Mouse (Mus musculus): ENCODE measurements at regions not wholly inside any gene's neighbourhood (a gene's known extent, or its start where the extent isn't known, plus 50 kb on each side); places are given as distances from the start of the nearest gene placed in this dataset.

- DNase-seq (ENCODE audit: extremely low read depth, low read depth, low spot score) = no peak
Observed at GRCm38 (mm10) chr9:94467846-94468245, 70.0 kb downstream of the 1190002N15Rik start.

GRCm38 (mm10) chr9:94456085-94456531 is 81.8 kb downstream of the 1190002N15Rik start:
- peak; percentile 81 for DNase-seq (ENCODE audit: extremely low read depth, low read depth, low spot score)

- no peak for DNase-seq (ENCODE audit: extremely low read depth, low read depth, low spot score)
Observed at GRCm38 (mm10) chr9:94455466-94455865, 82.4 kb downstream of the 1190002N15Rik start.

- DNase-seq (ENCODE audit: extremely low read depth, low read depth, low spot score) = no peak
Observed at GRCm38 (mm10) chr9:94449911-94450310, 88.0 kb downstream of the 1190002N15Rik start.

- DNase-seq (ENCODE audit: extremely low read depth, low read depth, low spot score) = no peak
Observed at GRCm38 (mm10) chr9:94446182-94446763, 91.6 kb downstream of the 1190002N15Rik start.

GRCm38 (mm10) chr9:94444140-94444789 is 93.6 kb downstream of the 1190002N15Rik start:
- DNase-seq (ENCODE audit: extremely low read depth, low read depth, low spot score) = no peak

GRCm38 (mm10) chr9:94441393-94441792 is 96.5 kb downstream of the 1190002N15Rik start:
- DNase-seq (ENCODE audit: extremely low read depth, low read depth, low spot score) = no peak

- DNase-seq (ENCODE audit: extremely low read depth, low read depth, low spot score) = no peak
Observed at GRCm38 (mm10) chr9:94433468-94433867, 104.4 kb downstream of the 1190002N15Rik start.

- DNase-seq (ENCODE audit: extremely low read depth, low read depth, low spot score) = no peak
Observed at GRCm38 (mm10) chr9:94432144-94432747, 105.6 kb downstream of the 1190002N15Rik start.

- no peak for DNase-seq (ENCODE audit: extremely low read depth, low read depth, low spot score)
Observed at GRCm38 (mm10) chr9:94431540-94431939, 106.3 kb downstream of the 1190002N15Rik start.

GRCm38 (mm10) chr9:94430996-94431395 is 106.9 kb downstream of the 1190002N15Rik start:
- peak; percentile 98 for DNase-seq (ENCODE audit: extremely low read depth, low read depth, low spot score)

GRCm38 (mm10) chr9:94426740-94427139 is 111.1 kb downstream of the 1190002N15Rik start:
- no peak for DNase-seq (ENCODE audit: extremely low read depth, low read depth, low spot score)

- no peak for DNase-seq (ENCODE audit: extremely low read depth, low read depth, low spot score)
Observed at GRCm38 (mm10) chr9:94425804-94426203, 112.1 kb downstream of the 1190002N15Rik start.

- DNase-seq (ENCODE audit: extremely low read depth, low read depth, low spot score) = peak; percentile 58
Observed at GRCm38 (mm10) chr9:94424438-94425135, 113.3 kb downstream of the 1190002N15Rik start.

- DNase-seq (ENCODE audit: extremely low read depth, low read depth, low spot score) = no peak
Observed at GRCm38 (mm10) chr9:94410546-94410945, 127.3 kb downstream of the 1190002N15Rik start.

GRCm38 (mm10) chr9:94410042-94410441 is 127.8 kb downstream of the 1190002N15Rik start:
- no peak for DNase-seq (ENCODE audit: extremely low read depth, low read depth, low spot score)

GRCm38 (mm10) chr9:94408635-94409323 is 129.1 kb downstream of the 1190002N15Rik start:
- no peak for DNase-seq (ENCODE audit: extremely low read depth, low read depth, low spot score)

GRCm38 (mm10) chr9:94407671-94408070 is 130.2 kb downstream of the 1190002N15Rik start:
- no peak for DNase-seq (ENCODE audit: extremely low read depth, low read depth, low spot score)

- DNase-seq (ENCODE audit: extremely low read depth, low read depth, low spot score) = no peak
Observed at GRCm38 (mm10) chr9:94404551-94404950, 133.3 kb downstream of the 1190002N15Rik start.

- DNase-seq (ENCODE audit: extremely low read depth, low read depth, low spot score) = no peak
Observed at GRCm38 (mm10) chr9:94400596-94400995, 137.3 kb downstream of the 1190002N15Rik start.

GRCm38 (mm10) chr9:94395215-94395614 is 142.7 kb downstream of the 1190002N15Rik start:
- DNase-seq (ENCODE audit: extremely low read depth, low read depth, low spot score) = no peak

Data from fat pad, adult 2 months (tissue).